Mouse (Mus musculus) midbrain, embryonic 14.5 days (tissue): ENCODE measurements around the gene Bmx. TPM values are rescaled to one million over a fixed set of nuclear protein-coding genes. Genes with fewer than 3 reads are reported as not detected.

ENCODE experiments used
- ATAC-seq: fragments of 200-750 bp; cut with Nextera tagmentation; 2 replicates; pipeline ENCODE4 v1.8.0; 2017; ENCODE audit warnings: moderate number of reproducible peaks, moderate library complexity; ENCODE audit not compliant: low FRiP score, low TSS enrichment
- DNase-seq: peaks from one replicate; pipeline ENCODE4 v3.0.0-alpha.2; 2015
- H3K27ac ChIP-seq: fragments of 300-500 bp; sonication (generic); replicated peaks from 2 replicates; pipeline ENCODE4 v1.5.1; 2014; ENCODE audit warnings: mild to moderate bottlenecking, low read depth, low read length, moderate library complexity
- H3K27me3 ChIP-seq: fragments of 300-500 bp; sonication (generic); 2 replicates; pipeline ENCODE4 v1.6.1; 2014; ENCODE audit warnings: low read length, control low read depth, mixed read lengths; ENCODE audit not compliant: control insufficient read depth, insufficient read depth
- H3K36me3 ChIP-seq: fragments of 300-500 bp; sonication (generic); 2 replicates; pipeline ENCODE4 v1.6.1; 2014; ENCODE audit warnings: low read length, control low read depth; ENCODE audit not compliant: control insufficient read depth, insufficient read depth
- H3K4me1 ChIP-seq: fragments of 300-500 bp; sonication (generic); 2 replicates; pipeline ENCODE4 v1.6.1; 2014; ENCODE audit warnings: mild to moderate bottlenecking, antibody characterized with exemption, low read length, control low read depth; ENCODE audit not compliant: control insufficient read depth, insufficient read depth
- H3K4me2 ChIP-seq: fragments of 300-500 bp; sonication (generic); 2 replicates; pipeline ENCODE4 v1.6.1; 2014; ENCODE audit warnings: mild to moderate bottlenecking, low read length, moderate library complexity
- H3K4me3 ChIP-seq: fragments of 300-500 bp; sonication (generic); replicated peaks from 2 replicates; pipeline ENCODE4 v1.5.1; 2014; ENCODE audit warnings: low read depth, low read length
- H3K9ac ChIP-seq: fragments of 300-500 bp; sonication (generic); replicated peaks from 2 replicates; pipeline ENCODE4 v1.6.1; 2014; ENCODE audit warnings: mild to moderate bottlenecking, low read length, moderate library complexity
- H3K9me3 ChIP-seq: fragments of 300-500 bp; sonication (generic); 2 replicates; pipeline ENCODE4 v1.6.1; 2016; ENCODE audit warnings: low read length, control low read depth, mixed read lengths; ENCODE audit not compliant: control insufficient read depth
- WGBS: fragments of 180-500 bp; shearing (Covaris S2); extraction: QIAGEN DNeasy Blood & Tissue Kit; methylation state at CpG from one replicate; pipeline ENCODE4 v1.1.7; 2014; 5-methylcytosine and 5-hydroxymethylcytosine counted together
- polyA plus RNA-seq: library from polyadenylated mRNA; unstranded; fragments of >200 nt; fragmentation: Nextera tagmentation; extraction: Ambion mirVana; gene quantifications from 2 replicates; pipeline ENCODE4 v1.2.1, GENCODE M21; 2014

Gene Bmx
- 0.51 TPM in 1 of 2 replicates, not detected in the other for polyA plus RNA-seq

GRCm38 (mm10) chrX:164258057-164258456, at the start of gene Bmx:
Gene Bmx, minus strand, starts transcription at chrX:164258193.
- WGBS: 80% methylated on average over 8 of the region's 8 CpGs
- Histone ChIP-seq H3K4me2 (no peak within 1 kb of the TSS), H3K36me3 (no peaks in the 10 kb centered on the region), H3K27ac (no peak within 1 kb of the TSS), H3K4me3 (no peak within 1 kb of the TSS), H3K9ac (no peak within 1 kb of the TSS), H3K27me3 (no peaks in the 10 kb centered on the region), H3K4me1 (no peaks in the 10 kb centered on the region), H3K9me3 (no peaks in the 10 kb centered on the region)
- ATAC-seq (no peak), DNase-seq (no peak)

- DNase-seq (no peak), ATAC-seq (no peak)
- Histone ChIP-seq H3K27me3 (no peaks in the 10 kb centered on the region), H3K36me3 (no peaks in the 10 kb centered on the region), H3K9ac (no peak overlapping the region), H3K4me3 (no peak overlapping the region), H3K4me1 (no peaks in the 10 kb centered on the region), H3K27ac (no peak overlapping the region), H3K4me2 (no peak overlapping the region), H3K9me3 (no peaks in the 10 kb centered on the region)
- 69% methylated on average over 2 of the region's 2 CpGs for WGBS
Measured at GRCm38 (mm10) chrX:164306250-164306649, 48.3 kb upstream of the Bmx start.

GRCm38 (mm10) chrX:164291147-164291546, 33.2 kb upstream of the Bmx start:
- 75% methylated on average over 5 of the region's 5 CpGs for WGBS

GRCm38 (mm10) chrX:164287077-164287476, 29.1 kb upstream of the Bmx start:
- ATAC-seq (no peak), DNase-seq (peak; percentile 51)
- no peaks in the 10 kb centered on the region for H3K27me3 ChIP-seq
- H3K4me3 ChIP-seq: no peak overlapping the region
- H3K4me2 ChIP-seq: no peak overlapping the region
- H3K9ac ChIP-seq: no peak overlapping the region
- H3K27ac ChIP-seq: no peak overlapping the region
- 76% methylated on average over 3 of the region's 3 CpGs for WGBS
- H3K4me1 ChIP-seq: no peaks in the 10 kb centered on the region
- no peaks in the 10 kb centered on the region for H3K36me3 ChIP-seq
- no peaks in the 10 kb centered on the region for H3K9me3 ChIP-seq

More at GRCm38 (mm10) chrX:164291147-164291546, 33.2 kb upstream of the Bmx start:
- Histone ChIP-seq H3K27me3 (no peaks in the 10 kb centered on the region; the same call in 1 of the 2 replicates), H3K27ac (no peak overlapping the region), H3K4me3 (no peak overlapping the region), H3K36me3 (no peaks in the 10 kb centered on the region), H3K9me3 (no peaks in the 10 kb centered on the region), H3K4me2 (no peak overlapping the region), H3K9ac (no peak overlapping the region), H3K4me1 (no peaks in the 10 kb centered on the region)
- DNase-seq: no peak
- ATAC-seq: no peak

- 86% methylated on average over 4 of the region's 4 CpGs for WGBS
- no peak for ATAC-seq
Measured at GRCm38 (mm10) chrX:164283808-164284207, 25.8 kb upstream of the Bmx start.

GRCm38 (mm10) chrX:164280918-164281647, 23.1 kb upstream of the Bmx start:
- H3K36me3 ChIP-seq: no peaks in the 10 kb centered on the region
- no peaks in the 10 kb centered on the region for H3K4me1 ChIP-seq
- DNase-seq (no peak), ATAC-seq (no peak)
- no peak overlapping the region for H3K4me3 ChIP-seq
- no peak overlapping the region for H3K27ac ChIP-seq
- no peaks in the 10 kb centered on the region for H3K27me3 ChIP-seq
- no peak overlapping the region for H3K9ac ChIP-seq
- no peak overlapping the region for H3K4me2 ChIP-seq
- no peaks in the 10 kb centered on the region for H3K9me3 ChIP-seq
- 73% methylated on average over 7 of the region's 7 CpGs for WGBS

More at GRCm38 (mm10) chrX:164283808-164284207, 25.8 kb upstream of the Bmx start:
- DNase-seq: no peak
- Histone ChIP-seq H3K4me1 (no peaks in the 10 kb centered on the region), H3K4me3 (no peak overlapping the region), H3K9ac (no peak overlapping the region), H3K9me3 (no peaks in the 10 kb centered on the region), H3K27ac (no peak overlapping the region), H3K36me3 (no peaks in the 10 kb centered on the region), H3K27me3 (no peaks in the 10 kb centered on the region), H3K4me2 (no peak overlapping the region)

GRCm38 (mm10) chrX:164275536-164275935, 17.5 kb upstream of the Bmx start:
- Histone ChIP-seq H3K4me3 (no peak overlapping the region), H3K9me3 (no peaks in the 10 kb centered on the region), H3K27me3 (no peaks in the 10 kb centered on the region), H3K27ac (no peak overlapping the region), H3K9ac (no peak overlapping the region), H3K36me3 (no peaks in the 10 kb centered on the region), H3K4me2 (no peak overlapping the region), H3K4me1 (no peaks in the 10 kb centered on the region)
- DNase-seq (no peak), ATAC-seq (no peak)
- WGBS: 69% methylated on average over 3 of the region's 3 CpGs

GRCm38 (mm10) chrX:164270603-164271002, 12.6 kb upstream of the Bmx start:
- H3K36me3 ChIP-seq: no peaks in the 10 kb centered on the region
- ATAC-seq (no peak), DNase-seq (no peak)
- WGBS: 88% methylated on average over 3 of the region's 3 CpGs
- no peak overlapping the region for H3K9ac ChIP-seq
- no peak overlapping the region for H3K4me3 ChIP-seq
- no peak overlapping the region for H3K4me2 ChIP-seq
- H3K27me3 ChIP-seq: no peaks in the 10 kb centered on the region
- no peak overlapping the region for H3K27ac ChIP-seq
- no peaks in the 10 kb centered on the region for H3K4me1 ChIP-seq
- H3K9me3 ChIP-seq: no peaks in the 10 kb centered on the region

GRCm38 (mm10) chrX:164269285-164269761, 11.3 kb upstream of the Bmx start, which contains the start of gene Pir:
Gene Pir, plus strand, starts transcription at chrX:164269371.
- H3K36me3 ChIP-seq: no peaks in the 10 kb centered on the region
- H3K4me1 ChIP-seq: no peaks in the 10 kb centered on the region
- H3K4me3 ChIP-seq: peak within 1 kb of the TSS; percentile 35
- H3K27me3 ChIP-seq: no peaks in the 10 kb centered on the region
- H3K4me2 ChIP-seq: peak within 1 kb of the TSS; percentile 54
- 25% methylated on average over 20 of the region's 20 CpGs for WGBS
- H3K27ac ChIP-seq: no peak within 1 kb of the TSS
- peak; percentile 52 for DNase-seq
- peak; percentile 53; the same call in 1 of the 2 replicates for ATAC-seq
- no peak within 1 kb of the TSS; the same call in 1 of the 2 replicates for H3K9ac ChIP-seq
- no peaks in the 10 kb centered on the region for H3K9me3 ChIP-seq
